Mouse (Mus musculus): ENCODE measurements at regions not wholly inside any gene's neighbourhood (a gene's known extent, or its start where the extent isn't known, plus 50 kb on each side); places are given as distances from the start of the nearest gene placed in this dataset.

- no peak for DNase-seq (ENCODE audit: low spot score)
Measured at GRCm38 (mm10) chr16:75304743-75305142, 281.1 kb downstream of the Lipi start.

GRCm38 (mm10) chr16:75297416-75297815, 288.4 kb downstream of the Lipi start:
- DNase-seq (ENCODE audit: low spot score) = no peak

- no peak for DNase-seq (ENCODE audit: low spot score)
Measured at GRCm38 (mm10) chr16:75292736-75293428, 293.0 kb downstream of the Lipi start.

GRCm38 (mm10) chr16:75291194-75291593, 294.7 kb downstream of the Lipi start:
- DNase-seq (ENCODE audit: low spot score) = no peak

GRCm38 (mm10) chr16:75287150-75287549, 298.7 kb downstream of the Lipi start:
- no peak for DNase-seq (ENCODE audit: low spot score)

GRCm38 (mm10) chr16:75285811-75286210, 300.1 kb downstream of the Lipi start:
- no peak for DNase-seq (ENCODE audit: low spot score)

- no peak for DNase-seq (ENCODE audit: low spot score)
Measured at GRCm38 (mm10) chr16:75263903-75264302, 322.0 kb downstream of the Lipi start.

- DNase-seq (ENCODE audit: low spot score) = no peak
Measured at GRCm38 (mm10) chr16:75254981-75255380, 330.9 kb downstream of the Lipi start.

- DNase-seq (ENCODE audit: low spot score) = no peak
Measured at GRCm38 (mm10) chr16:75249170-75249569, 336.7 kb downstream of the Lipi start.

- no peak for DNase-seq (ENCODE audit: low spot score)
Measured at GRCm38 (mm10) chr16:75240383-75240782, 345.5 kb downstream of the Lipi start.

GRCm38 (mm10) chr16:75232133-75232532, 353.7 kb downstream of the Lipi start:
- DNase-seq (ENCODE audit: low spot score) = peak; percentile 32

GRCm38 (mm10) chr16:75193404-75193803, 392.5 kb downstream of the Lipi start:
- DNase-seq (ENCODE audit: low spot score) = no peak

GRCm38 (mm10) chr16:75190316-75190715, 395.5 kb downstream of the Lipi start:
- DNase-seq (ENCODE audit: low spot score) = no peak

- DNase-seq (ENCODE audit: low spot score) = no peak
Measured at GRCm38 (mm10) chr16:75166040-75166439, 419.8 kb downstream of the Lipi start.

GRCm38 (mm10) chr16:75164969-75165726, 420.7 kb downstream of the Lipi start:
- no peak for DNase-seq (ENCODE audit: low spot score)

GRCm38 (mm10) chr16:75159740-75160139, 426.1 kb downstream of the Lipi start:
- no peak for DNase-seq (ENCODE audit: low spot score)

GRCm38 (mm10) chr16:75155441-75156038, 430.3 kb downstream of the Lipi start:
- peak; percentile 19 for DNase-seq (ENCODE audit: low spot score)
